In the genomic region with DNA sequence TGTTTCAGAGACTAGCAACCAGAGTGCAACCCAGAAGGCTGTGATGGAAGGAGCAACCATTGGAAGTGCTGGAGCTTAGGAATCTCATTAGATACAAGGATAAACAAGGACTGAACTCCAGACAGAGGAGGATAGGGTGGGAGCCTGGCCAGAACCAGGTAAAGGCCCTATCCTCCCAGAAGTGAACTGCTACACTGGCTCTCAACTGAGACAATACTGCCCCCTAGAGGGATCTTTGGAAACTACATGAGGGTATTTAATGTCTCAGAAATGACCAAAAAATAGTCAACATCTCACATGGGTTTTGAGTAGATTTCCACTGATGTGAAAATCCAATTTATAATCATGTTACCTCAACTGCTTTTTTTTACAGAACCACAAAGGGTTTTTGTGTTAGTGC, we compare ENCODE assay signal across 9 mouse cellular contexts. TPM values are rescaled to one million over a fixed set of nuclear protein-coding genes. Genes with fewer than 3 reads are reported as not detected.
A peak's percentile ranks its signal among the peaks of the same experiment; 100 is the strongest.
DNase-seq lines count a peak whose midpoint lies in the region.
"Had no signal": no experiment of that assay in that cellular context is flagged by ENCODE, and none has a peak within 500 bp of the region (broad histone marks: within the 10 kb centered on the region; RNA-seq: fewer than 3 reads in every experiment).

No protein-coding gene starts in this region.

- intact Hi-C loops in left cerebral cortex, postnatal 25 days (cut with DNase I) = loop anchor here (2.0 to 10.0 kb wide), 2 partner anchors 231 to 497 kb away; no protein-coding TSS in a partner anchor

- peak; percentile 35 for DNase-seq in gastrocnemius, adult 18-20 months (ENCODE audit: low spot score)
- no peak for DNase-seq in gastrocnemius, postnatal 25 days
- DNase-seq in thymus, postnatal 0 days (ENCODE audit: low spot score) = peak; percentile 54
- no peak for DNase-seq in thymus, postnatal 36 days
- DNase-seq in embryo, embryonic 10.5 days (ENCODE audit: low spot score) = peak; percentile 79
- DNase-seq in left cerebral cortex, postnatal 25 days (ENCODE audit: low spot score in 2 of 2) = peak; percentile 30 to 44
- peak; percentile 24 for DNase-seq in retina, postnatal 7 days (ENCODE audit: low read depth, low spot score)
- DNase-seq in layer of hippocampus, postnatal 10 days (ENCODE audit: low spot score in 2 of 2) = no peak

RNA-seq across cellular contexts. Expression of gene Rtl9, which starts 47.9 kb away (rescaled TPM):
- total RNA-seq in gastrocnemius, adult 18-20 months (2021) = under 1 TPM; 0.11 to 0.19 TPM
- under 1 TPM; 0.13 to 0.31 TPM for total RNA-seq in gastrocnemius, postnatal 25 days (2021)
- polyA plus RNA-seq in thymus, postnatal 0 days (2015; fragmentation: Nextera tagmentation; extraction: Ambion mirVana) = 0.05 TPM in 1 of 2 replicates, not detected in the other
- 1 to 10 TPM; 1.0 to 1.3 TPM for total RNA-seq in left cerebral cortex, postnatal 25 days (2021)
- 1 to 10 TPM; 2.9 TPM for total RNA-seq in layer of hippocampus, postnatal 10 days (2021)
- total RNA-seq: hematopoietic stem cell, adult 5-6 weeks had no signal

Comparison
In these comparisons a context has a peak if more than half of its experiments do, and no peak if none do; other contexts are left out.
1. DNase-seq: peak in gastrocnemius, adult 18-20 months (single experiment), thymus, postnatal 0 days (single experiment), embryo, embryonic 10.5 days (single experiment), left cerebral cortex, postnatal 25 days (2 of 2) and retina, postnatal 7 days (single experiment); none in gastrocnemius, postnatal 25 days (single experiment), thymus, postnatal 36 days (0 of 2) and layer of hippocampus, postnatal 10 days (0 of 2).